Comparison of ENCODE assay signal across 41 mouse cellular contexts in the genomic region with DNA sequence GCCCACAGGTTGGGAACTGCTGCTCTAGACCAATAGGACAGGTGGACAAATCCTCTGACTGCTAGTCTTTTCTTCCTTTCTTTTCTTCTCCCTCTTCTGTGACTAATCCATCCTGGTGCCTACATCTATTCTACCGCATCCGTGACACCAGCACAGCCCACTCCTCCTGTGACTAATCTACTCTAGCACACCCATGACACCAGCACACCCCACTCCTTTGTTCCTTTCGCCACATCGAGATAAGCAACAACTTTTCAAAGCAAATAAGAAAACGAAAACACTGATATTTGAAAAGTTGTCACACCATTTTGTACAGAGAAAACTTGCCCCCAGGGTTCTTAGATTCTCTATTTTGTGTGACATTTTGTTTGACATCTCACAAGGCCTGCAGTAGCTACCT. TPM values are rescaled to one million over a fixed set of nuclear protein-coding genes. Genes with fewer than 3 reads are reported as not detected.
"Had no signal": no experiment of that assay in that cellular context is flagged by ENCODE, and none has a peak within 500 bp of the region (broad histone marks: within the 10 kb centered on the region; RNA-seq: fewer than 3 reads in every experiment).

No protein-coding gene starts in this region.

- H3K27me3 ChIP-seq: intestine, embryonic 15.5 days; limb, embryonic 13.5 days; liver, embryonic 12.5 days had no signal

- H3K9me3 ChIP-seq: heart, embryonic 10.5 days; intestine, embryonic 15.5 days; limb, embryonic 13.5 days; limb, embryonic 15.5 days; liver, embryonic 12.5 days had no signal

- DNase-seq: gastrocnemius, adult 2 months; gastrocnemius, postnatal 10 days; gastrocnemius, postnatal 25 days; heart, adult 2 months; heart, postnatal 10 days; heart, postnatal 4 days; kidney, adult 18-20 months; kidney, adult 8-10 months; kidney, postnatal 14 days; kidney, postnatal 36 days; layer of hippocampus, adult 9-11 months; layer of hippocampus, postnatal 36 days; left cerebral cortex, postnatal 4 days had no signal

- H3K4me2 ChIP-seq: heart, embryonic 12.5 days; hindbrain, embryonic 14.5 days; intestine, embryonic 15.5 days; limb, embryonic 13.5 days; limb, embryonic 15.5 days; liver, embryonic 12.5 days had no signal

- H3K9ac ChIP-seq: heart, embryonic 12.5 days; hindbrain, embryonic 14.5 days; intestine, embryonic 15.5 days; limb, embryonic 13.5 days; limb, embryonic 15.5 days; liver, embryonic 12.5 days had no signal

- ATAC-seq: hindbrain, embryonic 16.5 days; inflammation-experienced regulatory T-cells, adult 6 months; intestine, embryonic 15.5 days; intestine, postnatal 0 days; liver, embryonic 12.5 days had no signal

- H3K4me3 ChIP-seq: gastrocnemius, adult 2 months; heart, adult 2 months; heart, embryonic 10.5 days; heart, embryonic 12.5 days; hindbrain, embryonic 10.5 days; intestine, embryonic 15.5 days; limb, embryonic 13.5 days; limb, embryonic 15.5 days; liver, embryonic 12.5 days had no signal

- H3K36me3 ChIP-seq: heart, embryonic 10.5 days; heart, embryonic 12.5 days; hindbrain, embryonic 10.5 days; intestine, embryonic 15.5 days; limb, embryonic 13.5 days; limb, embryonic 15.5 days; liver, embryonic 12.5 days had no signal

- H3K27ac ChIP-seq: gastrocnemius, adult 2 months; heart, adult 2 months; heart, embryonic 10.5 days; hindbrain, embryonic 10.5 days; hindbrain, embryonic 14.5 days; intestine, embryonic 15.5 days; kidney, postnatal 0 days; limb, embryonic 13.5 days; limb, embryonic 15.5 days; liver, embryonic 12.5 days had no signal

- H3K4me1 ChIP-seq: heart, embryonic 10.5 days; heart, embryonic 12.5 days; intestine, embryonic 15.5 days; limb, embryonic 13.5 days; limb, embryonic 15.5 days; liver, embryonic 12.5 days had no signal

RNA-seq across cellular contexts. Expression of gene Mepe, which starts 5.0 kb away (rescaled TPM):
- total RNA-seq: gastrocnemius, adult 2 months; gastrocnemius, postnatal 25 days; gastrocnemius, postnatal 4 days; granulocyte monocyte progenitor cell, adult 5-6 weeks; heart, adult 2 months; heart, postnatal 10 days; heart, postnatal 25 days; heart, postnatal 4 days; layer of hippocampus, adult 18-20 months; layer of hippocampus, adult 8-10 months; layer of hippocampus, postnatal 14 days; layer of hippocampus, postnatal 36 days; left cerebral cortex, adult 18-20 months; left cerebral cortex, adult 8-10 months; left cerebral cortex, postnatal 10 days; left cerebral cortex, postnatal 25 days; left cerebral cortex, postnatal 4 days; liver, adult 2 months had no signal
- polyA plus RNA-seq: heart, adult 2 months; heart, embryonic 10.5 days; heart, embryonic 12.5 days; heart, embryonic 14.5 days; heart, embryonic 16.5 days; hindbrain, embryonic 10.5 days; hindbrain, embryonic 14.5 days; hindbrain, embryonic 16.5 days; inflammation-experienced regulatory T-cells, adult 6 months; intestine, embryonic 15.5 days; intestine, postnatal 0 days; kidney, embryonic 14.5 days; kidney, postnatal 0 days; large intestine, adult 2 months; limb, embryonic 11.5 days; limb, embryonic 13.5 days; liver, adult 2 months; liver, embryonic 12.5 days had no signal

RNA-seq across cellular contexts. Expression of gene Ibsp, which starts 31.1 kb away (rescaled TPM):
- total RNA-seq: gastrocnemius, adult 2 months; gastrocnemius, postnatal 25 days; gastrocnemius, postnatal 4 days; heart, adult 2 months; heart, postnatal 10 days; heart, postnatal 25 days; heart, postnatal 4 days; liver, adult 2 months had no signal
- polyA plus RNA-seq: heart, embryonic 10.5 days; heart, embryonic 12.5 days; heart, embryonic 14.5 days; hindbrain, embryonic 14.5 days; inflammation-experienced regulatory T-cells, adult 6 months; intestine, embryonic 15.5 days; intestine, postnatal 0 days; kidney, embryonic 14.5 days; kidney, postnatal 0 days; limb, embryonic 11.5 days; liver, adult 2 months; liver, embryonic 12.5 days had no signal
